Mouse (Mus musculus): ENCODE results near the gene Col6a6.

The Col6a6 gene

DNA sequence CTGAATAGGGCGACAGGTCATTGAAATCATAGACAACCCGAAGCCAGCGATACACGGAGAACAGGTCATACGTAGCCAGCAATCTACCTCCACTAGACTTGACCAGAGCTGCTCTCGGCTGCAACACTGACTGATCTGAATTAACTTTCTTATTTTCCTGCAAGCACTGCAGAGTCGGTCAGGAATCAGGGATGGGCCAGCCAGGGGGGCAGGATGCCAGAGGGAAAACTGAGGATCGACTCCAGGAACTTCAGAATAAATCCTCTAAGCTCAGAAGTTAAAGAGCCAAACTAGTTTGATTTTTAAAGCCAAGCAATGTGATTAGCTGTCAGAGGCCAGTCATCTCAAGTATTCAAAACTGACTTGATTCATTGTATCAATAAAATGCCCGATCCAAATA, 88.5 kb downstream of the Col6a6 start:
- DNase-seq (ENCODE audit: low spot score): no peak

DNA sequence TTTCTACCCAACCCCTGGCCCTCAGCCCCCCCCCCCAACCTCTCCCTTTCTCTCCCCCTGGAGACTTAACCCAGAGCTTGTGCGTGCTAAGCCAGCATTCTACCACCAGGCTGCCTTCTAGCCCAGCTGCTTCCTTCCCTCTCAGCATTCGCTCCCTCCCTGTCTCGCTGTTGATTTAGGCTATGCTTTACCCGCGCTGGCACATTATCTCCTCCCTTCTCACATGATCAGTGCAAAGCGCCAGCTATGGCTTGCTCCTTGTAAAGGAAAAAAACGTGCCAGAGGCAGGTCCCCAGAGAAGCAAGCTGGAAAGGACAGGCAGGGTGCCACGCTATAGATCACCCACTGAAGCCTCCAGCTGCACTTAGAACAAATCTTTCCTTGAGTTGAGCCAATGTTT, 90.5 kb downstream of the Col6a6 start:
- no peak for DNase-seq (ENCODE audit: low spot score)

DNA sequence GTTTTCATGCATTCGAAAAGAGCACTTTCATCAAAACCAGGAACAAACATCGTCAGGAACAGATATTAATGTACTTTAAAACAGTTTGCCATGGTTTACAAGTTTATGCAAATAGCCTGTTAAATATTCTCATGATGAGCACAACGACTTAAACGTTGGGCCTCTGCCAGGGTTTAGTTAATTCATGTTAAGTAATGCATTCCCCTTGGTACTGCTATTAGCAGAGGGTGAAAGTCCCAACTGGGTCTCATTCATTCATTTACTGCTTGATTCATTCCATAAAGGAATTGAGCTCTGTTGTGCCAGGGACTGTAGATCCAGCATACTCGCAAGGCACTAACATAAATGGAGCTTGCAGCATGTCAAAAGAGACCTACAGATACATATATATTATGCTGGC, 92.8 kb downstream of the Col6a6 start:
- no peak for DNase-seq (ENCODE audit: low spot score)

DNA sequence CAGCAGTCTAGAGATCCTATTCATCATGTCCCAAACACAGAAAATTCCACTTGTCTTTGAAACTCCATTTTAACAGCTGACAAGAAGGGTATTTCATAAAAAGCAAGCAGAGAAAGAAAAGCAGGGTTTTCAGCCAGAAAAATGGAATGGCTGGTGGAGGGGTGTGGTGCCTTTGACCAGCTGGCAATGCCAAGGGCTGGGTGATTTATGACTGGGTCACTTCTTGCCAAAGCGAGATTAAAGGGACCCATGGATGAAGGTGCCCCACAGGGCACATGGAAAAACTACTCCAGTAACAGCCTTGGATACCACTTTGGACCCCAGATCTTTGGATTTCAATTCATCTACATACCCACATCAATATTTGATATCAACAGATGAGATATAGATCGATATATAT, 93.3 kb downstream of the Col6a6 start:
- DNase-seq (ENCODE audit: low spot score): no peak

DNA sequence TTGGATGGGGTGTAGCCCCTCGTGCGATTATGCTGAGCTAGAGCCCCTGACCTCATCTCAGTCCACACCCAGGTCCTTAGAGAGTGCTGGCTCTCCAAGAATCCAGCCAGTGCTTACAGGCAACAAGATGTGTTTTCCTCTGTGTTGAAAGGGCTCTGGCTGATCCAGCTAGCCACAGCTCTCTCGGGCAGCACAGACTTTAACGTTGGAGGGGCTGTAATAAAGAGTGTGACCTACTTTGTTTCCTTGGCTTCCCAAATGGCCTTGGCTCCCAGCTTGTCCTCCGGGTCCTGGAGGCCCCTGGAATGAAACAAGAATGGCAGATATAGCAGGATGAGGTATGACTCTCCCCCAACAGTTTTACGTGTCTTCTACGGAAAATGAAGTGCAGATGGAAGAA, 96.0 kb downstream of the Col6a6 start:
- no peak for DNase-seq (ENCODE audit: low spot score)

DNA sequence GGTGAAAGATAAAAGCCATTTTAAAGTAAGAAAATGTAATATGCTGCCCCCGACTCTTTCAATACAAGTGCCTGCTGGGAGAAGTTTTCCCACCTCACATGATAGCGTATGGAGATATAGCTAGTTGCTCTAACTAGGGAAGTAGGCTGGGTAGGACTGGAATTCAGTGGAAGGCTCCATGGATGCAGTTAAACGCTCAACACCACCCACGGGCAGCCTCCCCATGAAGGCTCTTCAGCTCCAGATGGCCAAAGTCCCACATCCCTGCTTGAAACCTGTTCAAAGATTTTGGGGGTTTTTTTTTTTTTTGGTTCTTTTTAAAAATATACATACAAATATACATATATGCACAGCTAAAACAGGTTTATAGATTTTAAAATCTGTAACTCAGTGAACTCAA, 107.5 kb downstream of the Col6a6 start:
- no peak for DNase-seq (ENCODE audit: low spot score)

DNA sequence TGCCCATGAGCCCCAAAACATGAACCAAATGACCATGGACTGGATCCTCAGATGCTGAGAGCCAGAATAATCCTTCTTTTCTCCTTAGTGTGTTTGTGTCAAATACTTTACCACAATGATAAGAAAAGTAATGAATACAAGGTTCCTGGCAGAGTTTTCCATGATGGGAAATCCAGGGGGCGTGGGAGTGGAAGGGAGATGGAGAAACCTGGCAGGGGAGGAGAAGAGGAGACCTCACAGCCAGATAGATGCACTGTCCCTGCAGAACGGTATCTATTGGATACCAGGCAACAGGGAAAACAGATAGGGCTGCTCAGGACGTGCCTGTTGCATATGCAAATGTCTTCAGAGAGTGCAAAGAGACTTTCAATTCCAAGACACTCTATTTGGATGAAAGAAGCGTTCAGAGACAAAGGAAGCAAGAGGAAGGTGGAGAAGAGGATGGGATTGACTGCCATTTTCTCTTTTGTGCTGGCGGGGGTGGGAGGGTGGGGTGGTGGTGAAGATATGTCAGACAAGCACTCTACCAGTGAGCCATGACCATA, 108.0 kb downstream of the Col6a6 start:
- peak; percentile 78 for DNase-seq (ENCODE audit: low spot score)

DNA sequence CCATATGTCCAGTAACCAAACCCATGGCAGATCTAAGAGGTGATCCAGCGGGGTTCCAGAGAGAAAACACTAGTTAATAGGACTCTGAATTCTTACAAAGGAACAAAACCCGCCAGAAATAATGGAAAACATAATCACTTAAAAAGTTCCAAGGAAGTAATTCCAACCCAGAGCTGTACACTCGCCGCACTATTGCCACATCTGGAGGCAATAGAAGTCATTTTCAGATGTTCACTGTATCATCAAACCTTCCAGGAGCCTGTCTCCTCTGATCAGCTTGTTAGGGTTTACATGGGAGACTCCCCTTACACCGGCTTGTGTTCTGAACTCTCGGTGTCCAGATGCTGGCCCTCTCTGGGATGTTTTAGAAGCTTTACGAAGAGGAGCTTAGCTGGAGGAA, 108.6 kb downstream of the Col6a6 start:
- DNase-seq (ENCODE audit: low spot score): no peak

DNA sequence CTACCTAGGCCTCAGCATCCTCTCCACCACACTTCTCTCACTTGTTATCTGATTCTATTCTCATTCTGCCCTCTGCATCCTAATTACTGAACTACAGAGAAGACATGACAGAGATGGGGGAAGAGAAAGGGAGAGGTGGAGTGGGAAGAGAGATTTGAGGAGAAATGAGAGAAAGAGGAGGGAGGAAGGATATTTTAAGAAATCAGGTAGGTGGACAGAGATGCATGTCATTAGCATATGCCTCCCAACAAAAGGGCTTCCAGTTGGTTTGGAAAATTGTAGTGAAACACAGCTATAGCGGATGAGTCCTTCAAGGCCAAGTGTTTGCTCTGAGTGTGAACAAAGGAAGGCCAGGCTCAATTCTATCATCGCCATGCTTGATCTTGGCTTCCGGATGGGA, 115.9 kb downstream of the Col6a6 start:
- no peak for DNase-seq (ENCODE audit: low spot score)

DNA sequence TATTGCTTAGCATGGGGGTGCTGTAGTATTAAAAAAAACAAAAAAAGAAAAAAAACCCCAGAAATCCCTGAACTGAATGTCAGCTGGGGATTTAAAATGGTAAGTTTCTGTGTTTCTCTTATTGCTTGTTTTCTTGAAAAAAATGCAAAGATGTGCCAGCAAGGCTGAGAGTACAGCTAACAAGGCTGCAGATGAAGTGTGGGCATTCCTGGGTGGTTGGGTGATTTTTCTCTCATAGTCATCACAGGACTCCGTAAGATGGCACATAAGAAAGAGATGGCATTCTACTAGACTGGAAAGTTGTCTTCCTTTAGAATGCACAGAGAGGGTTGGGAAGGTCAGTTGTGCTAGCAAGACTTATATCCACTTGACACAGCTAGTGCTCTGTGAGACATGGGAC, 122.9 kb downstream of the Col6a6 start:
- no peak for DNase-seq (ENCODE audit: low spot score)

DNA sequence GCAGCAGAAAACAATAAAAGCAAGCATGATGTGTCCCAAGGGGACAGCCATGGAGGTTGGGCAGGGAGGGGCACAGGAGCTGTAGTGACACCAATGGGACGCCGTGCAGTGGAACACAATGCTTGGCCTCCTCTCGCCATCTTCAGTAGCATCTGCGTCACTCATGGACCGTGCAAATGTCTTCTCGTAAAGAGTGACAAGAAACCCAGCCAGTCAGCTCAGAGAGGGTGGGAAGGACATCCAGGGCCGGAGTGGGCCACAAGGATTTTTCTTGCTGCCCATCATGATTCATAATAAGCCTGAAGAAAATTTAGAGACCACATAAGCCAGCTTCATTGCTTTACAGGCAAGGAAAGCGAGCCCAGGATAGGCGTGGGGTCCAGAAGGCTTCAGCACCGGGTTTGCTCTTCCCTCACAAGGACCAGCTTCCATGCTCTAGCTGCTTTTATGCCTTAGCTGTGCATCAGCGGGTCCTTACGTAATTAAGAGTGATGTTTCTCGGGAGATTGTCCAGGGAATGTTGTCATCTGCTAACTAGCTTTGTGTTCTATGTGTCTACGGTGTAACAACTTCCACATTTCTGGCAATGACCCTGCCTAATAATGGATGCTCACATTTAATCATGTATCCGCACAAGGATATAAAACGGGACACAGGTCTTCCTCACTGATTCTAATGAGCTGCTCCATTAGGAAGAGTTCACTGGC, 123.6 kb downstream of the Col6a6 start:
- DNase-seq (ENCODE audit: low spot score): no peak

DNA sequence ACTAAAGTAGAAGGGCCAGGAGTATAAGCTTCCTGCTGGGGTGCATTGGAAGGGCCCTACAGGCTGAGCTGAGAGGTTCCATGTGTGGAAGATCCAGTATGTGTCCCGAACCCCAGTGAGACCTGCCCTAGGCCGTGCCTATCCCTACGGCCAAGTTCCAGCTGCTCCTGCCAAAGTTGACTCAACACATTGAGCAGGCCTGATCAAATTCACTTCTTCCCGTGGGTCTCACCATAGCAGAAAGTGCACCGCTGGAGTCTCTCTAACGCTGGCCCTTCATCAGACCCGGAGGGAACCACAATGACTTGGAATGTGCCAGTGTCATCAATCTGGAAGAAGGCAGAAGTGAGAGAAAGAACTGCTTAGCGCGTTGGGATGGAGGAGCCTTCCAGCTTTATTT, 126.0 kb downstream of the Col6a6 start:
- no peak for DNase-seq (ENCODE audit: low spot score)

DNA sequence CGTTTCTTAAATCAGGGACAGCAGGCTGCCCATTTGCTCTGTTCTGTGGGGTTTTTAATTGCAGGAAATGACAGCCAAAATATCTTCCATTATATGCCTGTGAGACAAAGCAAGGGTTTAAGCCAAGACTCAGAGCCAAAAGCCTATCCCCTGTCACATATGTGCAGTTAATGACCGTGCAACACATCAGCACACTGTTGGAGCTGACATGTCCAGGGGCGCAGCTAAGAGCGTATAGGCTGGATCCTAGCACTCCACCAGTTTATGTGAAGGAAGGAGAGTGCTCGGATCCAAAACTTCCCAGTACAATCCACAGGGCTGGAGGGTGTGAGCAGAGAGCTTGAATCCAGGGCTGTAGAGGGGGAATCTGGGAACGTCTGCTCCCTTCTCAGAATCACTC, 127.3 kb downstream of the Col6a6 start:
- no peak for DNase-seq (ENCODE audit: low spot score)

DNA sequence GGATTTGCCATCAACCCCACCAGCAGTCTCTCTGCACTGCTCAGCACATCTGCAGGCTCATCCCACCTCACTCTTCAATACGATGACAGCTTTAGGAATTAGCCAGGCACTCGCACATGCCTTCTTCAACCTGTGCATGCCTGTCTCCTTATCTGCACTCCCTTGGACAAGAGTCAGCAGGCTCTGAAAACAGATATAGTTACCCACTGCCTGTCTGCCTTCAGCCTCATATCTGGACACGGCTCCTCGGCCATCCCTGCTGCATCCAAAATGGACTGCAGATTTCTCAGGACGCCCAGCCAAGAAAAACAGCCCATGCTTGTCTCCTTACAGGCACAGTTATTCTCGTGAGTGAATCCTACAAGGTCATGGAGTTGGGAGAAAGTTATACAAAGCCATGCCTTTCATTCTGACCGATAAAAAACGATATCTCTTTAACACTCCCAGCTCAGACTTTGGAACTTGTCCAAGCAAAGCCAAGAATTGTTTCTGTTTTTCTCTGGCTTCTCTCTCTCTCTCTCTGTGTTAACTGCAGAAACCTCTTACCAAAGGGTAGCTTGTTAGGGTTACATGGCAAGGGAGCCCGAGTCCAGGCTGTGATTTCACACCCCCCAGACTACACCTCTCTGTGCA, 130.1 kb downstream of the Col6a6 start:
- DNase-seq (ENCODE audit: low spot score): peak; percentile 64

DNA sequence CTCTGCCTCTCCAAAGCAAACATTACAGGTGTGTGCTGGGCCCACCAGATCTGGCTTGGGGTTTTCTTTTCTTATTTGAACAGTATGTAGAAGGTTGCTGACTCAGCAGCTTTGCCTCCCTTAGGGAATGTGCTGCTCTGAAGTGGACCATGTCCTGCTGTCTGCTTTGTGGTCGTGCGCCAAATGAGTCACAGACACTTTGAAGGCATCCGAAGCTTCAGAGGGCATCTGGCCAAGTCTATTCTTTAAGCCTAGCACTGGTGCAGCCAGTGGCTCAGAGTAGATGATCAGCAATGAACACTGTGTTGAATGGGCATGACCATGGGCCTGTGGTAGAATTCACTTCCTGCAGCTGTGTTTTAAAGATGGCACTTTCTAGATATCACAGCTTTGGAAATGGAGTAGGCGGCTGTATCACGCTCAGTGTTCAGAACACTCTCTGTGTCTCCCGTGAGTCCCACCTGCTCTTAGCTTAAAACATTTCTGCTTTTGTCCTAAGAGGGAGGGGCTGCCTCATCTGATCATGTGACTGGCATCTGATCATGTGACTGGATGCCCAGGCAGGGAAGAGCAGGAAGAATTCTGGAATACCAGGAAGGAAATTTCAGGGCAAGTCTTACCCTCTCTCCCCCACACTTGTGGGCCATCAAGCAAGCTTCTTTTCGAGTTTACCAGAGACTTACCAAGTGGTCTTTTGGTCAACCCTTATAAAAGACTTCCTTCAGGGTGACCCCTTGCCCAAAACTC, 131.0 kb downstream of the Col6a6 start:
- no peak for DNase-seq (ENCODE audit: low spot score)

DNA sequence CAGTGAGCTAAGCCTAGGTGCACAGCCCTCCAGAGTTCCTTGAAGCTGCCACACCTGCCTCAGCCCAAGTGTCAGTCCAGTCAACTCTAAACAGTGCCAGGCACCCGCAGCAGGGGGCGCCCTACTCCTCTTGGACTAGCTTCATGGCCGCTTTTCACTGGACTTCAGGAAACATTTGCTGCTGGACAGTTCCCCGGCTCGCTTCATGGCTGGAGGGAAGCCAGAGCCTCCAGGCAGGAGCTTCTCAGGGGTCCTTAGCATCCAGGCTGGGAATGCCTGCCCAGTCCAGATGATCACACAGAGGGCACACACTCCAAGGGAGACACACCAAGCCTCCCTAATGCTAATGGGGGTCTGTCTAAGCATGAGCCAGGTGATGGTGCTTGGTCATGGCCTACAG, 134.1 kb downstream of the Col6a6 start:
- peak; percentile 97 for DNase-seq (ENCODE audit: low spot score)

DNA sequence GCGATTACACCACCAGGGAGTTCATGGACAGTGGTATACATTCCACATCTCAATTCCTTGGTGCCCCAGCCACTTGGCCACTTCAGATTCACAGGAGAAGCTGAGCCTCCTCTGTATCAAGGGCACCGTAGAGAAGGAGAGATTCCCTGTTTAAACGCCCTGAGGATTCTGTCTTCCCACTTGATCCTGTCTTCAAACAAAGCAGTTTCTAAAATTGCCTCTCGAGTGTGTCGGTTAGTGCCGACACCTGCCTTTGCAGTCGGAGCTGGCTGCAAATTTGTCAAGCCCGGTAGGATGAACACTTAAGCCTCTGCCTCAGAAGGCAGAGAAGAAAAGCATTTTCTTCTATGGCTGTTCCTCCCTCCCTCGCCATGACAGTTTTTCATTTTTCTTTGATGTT, 134.9 kb downstream of the Col6a6 start:
- DNase-seq (ENCODE audit: low spot score): no peak

DNA sequence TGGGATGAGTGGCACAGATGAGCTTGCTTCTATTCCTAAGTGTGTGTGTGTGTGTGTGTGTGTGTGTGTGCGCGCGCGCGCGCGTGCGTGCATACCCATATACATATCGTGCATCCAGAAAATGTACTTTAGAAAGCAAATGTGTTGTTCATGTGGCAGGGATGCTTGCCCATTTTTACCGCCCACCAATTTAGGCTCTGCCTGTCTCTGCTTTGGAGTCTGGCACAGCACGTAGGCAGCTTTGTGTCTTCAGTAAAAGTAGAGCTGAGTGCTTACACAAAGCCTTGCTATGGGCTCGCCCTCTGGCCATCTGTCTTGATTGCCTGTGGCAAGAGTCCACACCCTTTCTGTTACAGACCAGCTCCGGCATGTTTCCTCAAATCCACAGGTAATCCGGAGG, 135.5 kb downstream of the Col6a6 start:
- DNase-seq (ENCODE audit: low spot score): no peak

DNA sequence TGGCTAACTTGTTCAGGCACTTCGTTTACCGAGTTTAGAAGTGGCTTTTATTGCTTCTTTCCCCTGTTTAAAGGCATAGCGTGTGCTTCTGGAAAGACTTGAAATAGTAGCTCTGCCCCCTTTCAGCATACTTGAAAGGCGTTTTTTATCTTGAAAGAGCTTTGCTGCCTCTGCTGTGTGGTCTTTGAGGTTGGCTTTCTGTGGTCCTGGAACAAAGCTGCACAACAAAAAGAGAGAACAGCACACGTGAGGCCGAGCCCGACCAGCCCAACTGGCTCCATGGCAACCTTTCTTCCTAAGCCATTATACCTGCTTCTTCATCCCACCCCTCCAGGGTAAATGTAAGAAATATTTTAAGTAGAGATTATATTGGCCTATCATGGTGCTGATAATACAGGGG, 138.5 kb downstream of the Col6a6 start:
- DNase-seq (ENCODE audit: low spot score): no peak

DNA sequence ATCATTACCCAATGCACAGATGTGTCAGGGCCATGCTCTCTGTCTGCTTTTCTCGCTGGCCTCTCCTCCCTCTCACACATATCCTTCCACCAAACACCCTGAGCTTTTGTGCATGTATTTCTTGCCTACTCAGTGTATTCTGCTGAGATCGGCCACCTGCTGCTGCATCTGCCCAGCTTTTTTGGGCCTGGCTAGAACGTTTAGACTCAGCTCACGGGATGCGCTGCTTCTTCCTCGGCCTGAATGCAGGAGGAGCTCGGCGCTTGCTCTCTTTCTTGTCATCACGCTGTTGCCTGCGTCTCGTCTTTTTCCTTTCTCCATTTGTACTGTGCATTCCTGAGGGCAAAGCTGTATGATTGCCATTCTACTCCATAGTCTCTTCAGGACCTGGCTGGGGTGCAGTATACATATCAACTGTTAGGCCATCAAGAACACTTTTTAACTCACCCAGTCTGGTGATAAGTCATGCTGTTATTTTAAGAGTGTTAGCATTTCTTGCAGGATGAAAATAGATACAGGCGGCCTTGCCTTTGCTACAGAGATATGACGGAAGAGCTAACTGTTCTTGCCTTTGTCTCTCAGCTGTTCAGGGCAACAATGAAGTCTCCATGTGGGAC, 143.3 kb downstream of the Col6a6 start:
- DNase-seq (ENCODE audit: low spot score): no peak

DNA sequence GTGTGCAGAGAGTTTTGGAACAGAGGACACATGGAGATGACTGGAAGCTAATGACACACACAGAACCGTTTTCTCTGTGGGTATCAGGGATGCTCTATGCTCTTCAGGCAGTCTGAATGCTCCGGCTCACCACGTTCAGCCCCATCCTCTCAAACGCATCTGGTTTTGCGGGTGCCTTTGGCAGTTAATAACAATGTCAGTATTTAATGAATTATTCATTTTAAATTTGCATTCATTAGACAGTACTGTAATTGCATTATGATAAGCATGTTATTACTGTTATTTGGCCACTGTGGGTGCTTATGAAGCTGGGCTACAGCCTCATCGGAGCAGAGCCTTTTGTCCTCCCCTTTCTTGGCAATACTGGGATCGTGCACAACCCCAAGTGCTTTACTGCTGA, 146.6 kb downstream of the Col6a6 start:
- no peak for DNase-seq (ENCODE audit: low spot score)

DNA sequence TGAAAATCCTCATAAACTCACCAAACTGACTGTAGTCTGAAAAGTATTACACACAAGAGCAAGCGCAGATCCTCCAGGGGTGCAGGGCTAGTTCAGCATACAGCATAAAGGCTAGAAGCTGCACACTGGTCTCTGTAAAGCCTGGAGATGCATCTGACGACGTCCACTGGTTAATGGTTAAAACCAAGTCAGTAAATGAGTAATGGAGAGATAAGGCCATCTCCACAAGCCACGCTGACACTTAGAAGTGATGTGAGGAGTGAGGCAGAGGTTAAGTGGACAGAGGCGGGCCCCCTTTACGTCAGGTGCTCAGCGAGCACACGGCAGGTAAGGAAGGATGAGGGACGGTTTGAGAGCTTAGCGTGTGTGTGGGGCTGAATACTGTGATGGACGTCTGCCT, 152.0 kb downstream of the Col6a6 start:
- DNase-seq (ENCODE audit: low spot score): no peak

DNA sequence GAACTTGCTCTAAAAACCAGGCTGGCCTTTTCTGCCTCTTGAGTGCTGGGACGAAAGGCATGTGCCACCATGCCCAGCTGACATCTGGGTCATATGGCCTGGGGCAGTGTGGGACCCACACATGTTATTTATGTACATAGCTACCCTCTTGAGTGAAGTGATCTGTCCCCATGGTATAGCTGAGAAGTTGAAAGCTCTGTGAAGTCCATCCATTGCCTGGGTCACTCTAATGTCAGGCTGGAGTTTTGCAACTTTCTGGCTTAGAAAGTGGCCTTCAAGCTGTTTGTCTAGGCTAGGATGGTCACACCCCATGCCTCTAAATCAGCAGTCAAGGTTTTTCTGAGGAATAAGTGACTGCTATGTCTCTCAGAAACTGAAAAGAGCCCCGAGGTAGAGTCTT, 155.9 kb downstream of the Col6a6 start:
- no peak for DNase-seq (ENCODE audit: low spot score)
